Mouse (Mus musculus) right cerebral cortex, adult 2 months (tissue): ENCODE measurements around the gene Gm20388.
A peak's percentile ranks its signal among the peaks of the same experiment; 100 is the strongest.

Source experiments
- DNase-seq, 2 experiments: peaks; one replicate each; pipeline ENCODE4 v3.0.0; 2021 to 2022; ENCODE audit warnings: low spot score in 2 of 2

Gm20388 gene

DNA sequence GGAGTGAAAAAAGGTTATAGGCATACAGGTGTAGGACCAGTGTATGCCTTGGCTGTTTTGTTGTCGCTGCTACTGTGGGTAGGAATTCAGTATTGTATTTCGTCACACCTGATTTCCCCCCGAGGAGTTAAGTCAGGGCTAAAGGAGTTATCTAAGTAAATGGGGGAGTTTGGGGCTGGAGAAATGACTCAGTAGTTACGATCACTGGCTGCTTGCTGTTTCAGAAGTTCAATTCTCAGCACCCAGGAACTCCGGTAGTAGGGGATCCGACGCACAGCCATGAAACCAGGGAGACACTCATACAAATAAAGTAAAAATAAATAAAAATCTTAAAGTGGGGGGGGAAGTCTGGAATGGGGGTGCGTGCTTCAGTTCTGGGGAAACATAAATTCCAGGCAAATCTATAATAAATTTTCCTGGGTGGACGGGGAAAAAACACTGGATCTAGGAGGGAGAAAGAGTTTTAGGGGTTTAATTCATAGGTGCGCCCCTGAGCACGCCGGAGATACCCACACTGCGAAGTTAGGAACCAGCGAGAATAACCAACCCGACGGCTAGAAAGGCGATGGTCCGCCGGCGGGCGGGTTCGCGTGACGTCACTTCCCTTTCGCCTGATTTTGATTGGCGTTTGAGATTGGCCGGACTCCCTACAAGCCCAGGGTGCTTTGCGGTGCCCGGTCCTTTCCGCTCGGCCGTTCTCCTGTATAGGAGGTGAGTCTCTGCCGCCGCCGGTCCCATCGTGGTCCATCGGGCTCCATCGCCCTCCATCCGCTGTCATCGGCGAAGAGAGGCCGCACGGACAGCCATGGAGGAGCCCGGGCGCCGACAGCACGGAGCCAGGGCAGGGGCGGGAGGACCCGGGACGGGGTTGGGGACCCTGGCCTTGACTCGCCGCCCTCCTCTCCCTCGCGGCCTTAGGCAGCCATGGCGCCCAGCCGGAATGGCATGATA, 3191.4 kb downstream of the Gm20388 start, which contains the start of gene Rpl13:
TSS of gene Rpl13 (plus strand) at position 616 of the 951 bp plus-strand sequence.
- peak; percentile 97 to 99 for DNase-seq

DNA sequence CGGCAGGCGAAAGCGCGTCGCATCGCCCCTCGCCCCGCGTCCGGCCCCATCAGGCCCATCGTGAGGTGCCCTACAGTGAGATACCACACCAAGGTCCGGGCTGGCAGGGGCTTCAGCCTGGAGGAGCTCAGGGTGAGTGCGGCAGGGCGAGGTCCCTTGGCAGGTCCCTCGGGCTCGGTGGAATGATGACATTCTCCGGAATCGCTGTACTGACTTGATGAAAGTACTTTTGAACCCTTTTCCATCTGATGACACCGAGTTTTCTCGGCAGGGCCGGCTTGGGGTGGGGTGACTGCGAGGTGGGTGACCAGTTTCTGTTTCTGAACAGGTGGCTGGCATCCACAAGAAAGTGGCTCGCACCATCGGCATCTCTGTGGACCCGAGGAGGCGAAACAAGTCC, 3192.2 kb downstream of the Gm20388 start:
- peak in 1 of 2 experiments; percentile 16 for DNase-seq

DNA sequence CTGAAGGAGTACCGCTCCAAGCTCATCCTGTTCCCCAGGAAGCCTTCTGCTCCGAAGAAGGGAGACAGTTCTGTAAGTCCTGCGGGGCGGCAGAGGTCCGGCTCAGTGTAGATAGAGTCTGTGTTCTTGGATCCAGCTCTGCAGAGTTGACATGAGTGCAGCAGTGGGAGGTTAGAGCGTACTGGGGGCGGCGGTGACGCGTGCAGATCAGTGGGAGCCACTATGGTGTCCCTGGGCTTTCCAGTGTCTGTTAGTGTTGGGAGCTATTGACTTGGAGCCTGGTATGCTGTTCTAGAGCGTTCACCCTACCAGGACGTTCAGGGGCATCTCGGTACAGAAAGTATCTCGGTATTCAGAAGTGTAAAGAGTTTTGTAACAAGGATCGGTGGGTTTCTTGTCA, 3192.6 kb downstream of the Gm20388 start:
- no peak for DNase-seq

DNA sequence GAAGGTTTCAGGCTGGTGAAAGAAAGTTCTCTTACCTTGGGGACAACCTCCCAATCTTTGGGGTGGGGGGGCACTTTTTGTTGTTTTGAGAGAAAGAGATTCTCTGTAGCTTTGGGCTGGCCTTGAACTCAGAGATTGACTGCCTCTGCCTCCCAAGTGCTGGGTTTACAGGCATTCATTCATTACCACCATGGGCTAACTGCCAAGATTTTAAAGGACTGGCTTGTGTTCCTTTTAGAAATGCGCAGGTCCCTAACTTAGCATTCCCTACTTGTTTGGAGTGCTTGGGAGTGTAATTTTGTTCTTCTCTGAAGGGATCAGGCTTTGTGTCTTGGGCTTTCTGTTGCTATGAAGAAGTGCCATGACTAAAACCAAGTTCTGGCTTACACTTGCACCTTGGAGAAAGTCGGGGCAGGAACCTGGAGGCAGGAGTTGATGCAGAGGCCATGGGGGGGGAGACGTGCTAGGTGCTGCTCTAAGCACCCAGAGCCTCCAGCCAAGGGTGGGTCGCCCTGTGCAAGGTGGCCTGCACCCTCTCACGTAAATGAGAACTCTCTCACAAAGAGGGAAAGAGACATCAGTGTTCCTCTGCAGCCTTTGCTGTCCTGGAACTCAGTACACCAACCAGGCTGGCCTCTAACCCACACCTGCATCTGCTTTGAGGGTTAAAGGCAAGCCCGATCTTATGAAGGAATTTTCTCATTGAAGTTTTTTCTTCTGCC, 3193.6 kb downstream of the Gm20388 start:
- no peak for DNase-seq

DNA sequence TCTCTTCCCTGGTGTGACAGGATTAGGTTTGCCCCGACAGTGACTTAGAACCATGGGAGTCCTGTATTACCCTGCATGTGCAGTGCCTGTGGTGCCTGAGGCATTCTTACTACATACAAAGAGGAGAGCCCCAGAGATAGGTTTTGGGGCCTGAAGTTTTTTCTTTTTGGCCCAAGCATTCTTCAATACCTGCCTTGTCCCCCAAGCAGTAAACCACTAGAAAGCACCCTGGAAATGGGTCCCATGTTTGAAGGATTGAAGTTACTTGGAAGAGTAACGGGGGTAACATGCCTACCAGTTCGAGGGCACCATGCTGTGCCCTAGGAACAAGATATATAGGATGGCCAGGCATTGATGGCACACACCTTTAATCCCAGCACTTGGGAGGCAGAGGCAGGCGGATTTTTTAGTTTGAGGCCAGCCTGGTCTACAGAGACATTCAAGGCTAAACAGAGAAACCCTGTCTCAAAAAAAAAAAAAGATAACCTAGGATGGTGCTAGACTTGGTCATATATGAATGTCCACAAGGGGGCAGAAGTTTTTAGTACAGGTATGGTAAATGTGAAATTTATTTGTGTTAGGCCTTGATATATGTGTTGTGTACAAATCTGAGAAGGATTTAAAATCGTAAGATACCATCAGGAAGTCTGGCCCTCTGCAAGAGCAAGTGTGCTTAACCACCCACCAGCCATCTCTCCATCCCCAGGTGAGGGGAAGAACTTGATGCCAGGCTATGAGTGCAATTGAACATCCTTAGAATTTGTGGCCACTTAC, 3195.1 kb downstream of the Gm20388 start:
- DNase-seq, result no peak

DNA sequence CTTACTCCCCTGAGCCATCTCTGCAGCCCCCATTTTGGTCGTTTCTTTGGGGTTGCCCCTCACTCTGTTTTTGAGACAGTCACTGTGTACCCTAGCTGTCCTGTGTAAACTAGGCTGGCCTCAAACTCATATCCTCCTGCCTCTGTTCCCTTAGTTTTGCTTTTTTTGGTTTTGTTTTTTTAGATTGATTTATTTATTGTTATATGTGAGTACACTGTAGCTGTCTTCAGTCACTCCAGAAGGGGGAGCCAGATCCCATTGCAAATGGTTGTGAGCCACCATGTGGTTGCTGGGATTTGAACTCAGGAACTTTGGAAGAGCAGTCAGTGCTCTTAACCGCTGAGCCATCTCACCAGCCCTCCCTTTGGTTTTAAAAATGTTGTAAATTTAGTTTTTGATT, 3195.9 kb downstream of the Gm20388 start:
- DNase-seq, result no peak

DNA sequence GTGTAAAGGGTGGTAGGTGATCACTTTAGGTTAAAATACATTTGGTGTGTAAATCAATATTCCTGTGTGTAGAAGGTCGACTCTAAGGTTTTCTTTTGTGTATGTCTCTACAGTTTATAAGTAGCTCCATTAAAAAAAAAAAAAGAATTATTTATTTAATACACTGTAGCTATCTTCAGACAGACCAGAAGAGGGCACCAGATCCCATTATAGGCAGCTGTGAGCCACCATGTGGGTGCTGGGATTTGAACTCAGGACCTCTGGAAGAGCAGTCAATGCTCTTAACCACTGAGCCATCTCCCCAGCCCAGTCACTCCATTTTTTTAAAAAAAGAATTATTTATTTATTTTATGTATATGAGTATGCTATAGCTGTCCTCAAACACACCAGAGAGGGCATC, 3197.4 kb downstream of the Gm20388 start:
- no peak for DNase-seq

DNA sequence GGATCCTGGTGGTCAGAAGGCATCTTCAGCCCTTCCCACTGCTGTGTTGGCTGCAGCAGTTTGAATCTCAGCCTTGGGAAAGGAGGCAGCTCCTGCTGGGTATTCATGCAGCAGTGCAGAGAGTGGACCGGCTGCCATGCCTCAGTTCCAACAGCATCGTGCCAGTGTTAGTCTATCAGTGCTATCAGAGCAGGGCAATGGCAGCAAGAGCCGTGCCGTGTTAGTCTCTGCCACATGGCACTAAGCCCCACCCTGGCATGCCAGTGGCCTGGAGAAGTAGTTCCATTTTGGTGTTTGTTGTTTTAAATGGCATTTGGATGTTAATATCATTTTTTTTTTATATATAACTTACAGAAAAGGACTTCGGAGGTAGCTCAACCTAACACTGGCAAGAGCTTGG, 3198.3 kb downstream of the Gm20388 start:
- no peak for DNase-seq

DNA sequence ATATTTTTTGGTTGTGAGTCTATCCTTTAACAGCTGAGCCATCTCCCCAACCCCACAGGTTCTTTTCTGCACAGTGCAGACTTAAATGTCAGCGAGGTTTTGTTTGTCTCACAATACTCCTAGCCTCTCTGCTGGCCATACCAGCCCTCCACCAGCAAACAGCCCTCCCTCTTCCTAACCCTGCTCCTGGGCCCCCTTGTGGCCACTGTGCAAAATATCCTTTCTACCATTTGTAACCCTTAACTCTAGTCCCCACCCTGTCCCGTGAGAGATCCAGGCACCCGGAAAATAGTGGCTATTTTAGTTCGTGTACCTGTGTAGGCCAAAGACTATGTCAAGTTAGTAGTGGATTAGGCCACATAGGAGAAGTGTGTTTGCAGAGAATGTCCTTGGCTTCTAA, 3200.0 kb downstream of the Gm20388 start:
- DNase-seq, result no peak

DNA sequence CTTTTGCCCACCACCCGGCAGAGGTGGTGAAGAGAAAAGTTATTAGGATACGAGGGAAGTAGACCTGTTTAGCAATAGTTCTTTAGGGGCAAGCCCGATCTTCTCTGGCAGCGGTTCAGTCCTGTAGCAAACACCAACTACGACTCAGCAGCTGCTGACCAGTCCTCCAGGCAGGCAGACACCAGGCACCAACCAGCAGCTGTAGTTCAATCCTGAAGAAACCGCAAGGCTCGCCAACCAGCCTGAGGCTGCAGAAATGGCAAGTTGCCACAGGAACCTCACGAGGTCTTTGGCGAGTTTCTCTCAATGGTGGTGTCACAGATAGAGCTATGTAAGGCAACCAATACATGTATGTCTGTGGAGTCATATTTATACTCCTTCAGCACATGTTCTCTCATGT, 3202.3 kb downstream of the Gm20388 start:
- DNase-seq, result no peak

DNA sequence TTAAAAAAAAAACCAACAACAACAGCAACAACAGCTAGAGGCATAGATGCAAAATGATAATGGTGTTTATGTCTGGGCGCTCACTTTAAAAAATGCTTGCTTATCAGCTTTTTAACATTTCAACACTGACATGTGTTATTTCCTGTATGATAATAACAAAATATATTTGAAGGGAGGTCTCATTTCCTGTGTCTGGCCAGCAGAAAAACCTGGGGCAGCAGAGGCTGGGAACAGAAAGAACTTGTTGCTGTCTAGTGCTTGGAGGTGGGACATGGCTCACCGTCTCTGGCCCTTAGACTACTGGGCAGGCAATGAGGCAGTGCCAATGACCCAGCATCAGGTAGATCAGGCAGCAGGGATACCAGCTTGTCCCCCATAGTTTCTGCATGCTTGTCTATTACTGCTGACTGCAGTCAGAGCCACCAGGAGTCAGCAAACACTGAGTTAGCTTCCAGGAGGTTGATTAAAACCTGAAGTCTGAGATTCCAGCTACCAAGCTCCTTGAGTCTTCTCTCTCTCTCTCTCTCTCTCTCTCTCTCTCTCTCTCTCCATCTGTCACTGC, 3203.3 kb downstream of the Gm20388 start:
- no peak for DNase-seq

DNA sequence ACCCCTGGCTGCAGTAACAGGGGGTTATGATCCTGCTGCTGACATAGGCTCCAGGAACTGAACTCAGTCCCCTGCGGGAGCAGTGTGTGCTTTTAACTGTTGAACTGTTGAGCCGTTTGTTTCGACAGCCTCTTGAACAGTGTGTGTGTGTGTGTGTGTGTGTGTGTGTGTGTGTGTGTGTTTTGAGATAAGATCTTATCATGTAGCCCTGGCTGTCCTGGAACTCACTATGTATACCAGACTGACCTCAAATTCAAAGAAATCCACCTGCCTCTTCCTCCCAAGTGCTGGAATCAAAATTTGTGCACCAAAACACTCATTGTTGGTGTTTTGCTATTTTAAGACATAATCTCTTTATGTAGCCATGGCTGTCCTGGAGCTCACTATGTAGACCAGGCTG, 3204.0 kb downstream of the Gm20388 start:
- no peak for DNase-seq

DNA sequence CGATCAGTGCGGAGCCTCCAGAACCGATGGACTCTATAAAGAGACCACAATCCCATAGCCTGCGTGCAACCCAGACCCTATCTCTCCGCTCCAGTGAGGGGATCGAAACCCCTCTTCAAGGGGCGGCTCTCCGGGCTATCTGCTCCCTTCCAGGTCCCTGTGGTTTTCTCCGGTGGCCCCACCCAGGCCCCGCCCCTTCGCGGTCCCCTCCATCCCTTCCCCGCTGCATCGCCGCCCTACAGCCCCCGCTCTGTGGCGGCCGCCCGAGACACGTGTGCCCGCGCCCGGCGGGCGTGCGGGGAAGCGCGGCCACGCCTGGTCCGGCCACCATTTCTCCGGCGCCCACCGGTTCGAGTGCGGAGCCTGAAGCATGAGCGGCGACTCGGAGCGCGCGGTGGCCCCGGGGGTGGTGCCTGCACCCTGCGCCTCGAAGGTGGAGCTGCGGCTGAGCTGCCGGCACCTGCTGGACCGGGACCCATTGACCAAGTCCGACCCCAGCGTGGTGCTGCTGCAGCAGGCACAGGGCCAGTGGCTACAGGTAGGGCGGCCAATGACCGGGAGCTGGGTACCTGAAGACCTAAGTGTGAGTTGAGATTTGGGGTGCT, 3206.6 kb downstream of the Gm20388 start, which contains the start of gene Cpne7:
TSS of gene Cpne7 (plus strand) at position 248 of the 605 bp plus-strand sequence.
- DNase-seq, result no peak

DNA sequence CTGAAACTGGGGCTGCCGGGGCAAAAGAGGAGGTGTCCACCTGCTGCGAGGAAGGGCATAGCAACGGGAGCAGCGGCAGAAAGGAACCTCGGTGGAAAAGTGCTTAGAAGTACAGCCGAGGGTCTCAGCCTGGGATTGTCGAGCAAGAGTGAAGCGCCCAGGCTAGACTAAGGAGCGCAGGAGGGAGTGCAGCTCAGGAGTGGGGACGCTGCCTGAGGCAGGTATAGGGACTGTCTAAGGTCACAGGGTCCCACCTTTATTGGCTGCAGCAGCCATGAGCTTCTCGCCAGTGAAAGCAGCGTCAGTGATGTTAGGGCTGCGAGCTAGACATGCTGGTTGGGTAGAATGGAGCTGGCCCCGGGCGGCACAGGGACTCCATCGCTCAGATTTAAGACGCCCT, 3207.1 kb downstream of the Gm20388 start:
- no peak for DNase-seq

DNA sequence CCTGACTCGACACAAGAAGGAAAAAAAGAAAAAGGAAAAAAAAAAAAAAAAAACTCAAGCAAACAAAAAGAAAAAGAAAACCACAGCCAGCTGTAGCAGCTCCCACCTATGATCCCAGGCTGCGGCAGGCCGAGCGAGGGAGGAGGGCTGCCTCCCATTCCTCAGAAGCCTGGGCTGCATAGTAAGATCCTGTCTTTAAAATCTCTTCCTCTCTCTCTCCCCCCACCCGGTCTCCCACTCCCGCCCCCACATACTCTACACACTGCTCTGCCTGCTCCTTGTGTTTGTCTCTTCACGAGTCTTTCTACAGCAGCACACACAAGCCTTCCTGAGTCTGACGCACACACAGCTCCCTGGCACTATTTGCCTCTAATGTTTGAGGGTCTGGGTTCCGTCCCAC, 3211.4 kb downstream of the Gm20388 start:
- DNase-seq, result no peak

DNA sequence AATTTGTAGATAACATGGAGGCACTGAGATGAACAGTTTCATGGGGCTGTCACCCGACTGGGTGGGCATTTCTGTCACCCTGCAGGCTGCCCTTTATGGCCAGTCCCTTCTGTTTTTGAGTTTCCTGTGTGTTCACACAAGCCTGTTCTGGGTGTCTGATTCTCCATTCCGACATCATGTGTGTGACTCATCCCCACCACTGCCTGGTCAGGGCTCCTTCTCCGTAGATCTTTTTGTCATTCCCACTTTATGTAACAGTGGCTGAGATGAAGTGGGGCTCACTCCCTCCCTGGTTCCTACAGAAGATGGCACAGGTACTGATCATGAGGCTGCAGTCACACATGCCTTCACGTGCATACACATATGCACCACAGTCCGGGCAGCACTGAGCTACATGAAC, 3212.0 kb downstream of the Gm20388 start:
- no peak for DNase-seq

DNA sequence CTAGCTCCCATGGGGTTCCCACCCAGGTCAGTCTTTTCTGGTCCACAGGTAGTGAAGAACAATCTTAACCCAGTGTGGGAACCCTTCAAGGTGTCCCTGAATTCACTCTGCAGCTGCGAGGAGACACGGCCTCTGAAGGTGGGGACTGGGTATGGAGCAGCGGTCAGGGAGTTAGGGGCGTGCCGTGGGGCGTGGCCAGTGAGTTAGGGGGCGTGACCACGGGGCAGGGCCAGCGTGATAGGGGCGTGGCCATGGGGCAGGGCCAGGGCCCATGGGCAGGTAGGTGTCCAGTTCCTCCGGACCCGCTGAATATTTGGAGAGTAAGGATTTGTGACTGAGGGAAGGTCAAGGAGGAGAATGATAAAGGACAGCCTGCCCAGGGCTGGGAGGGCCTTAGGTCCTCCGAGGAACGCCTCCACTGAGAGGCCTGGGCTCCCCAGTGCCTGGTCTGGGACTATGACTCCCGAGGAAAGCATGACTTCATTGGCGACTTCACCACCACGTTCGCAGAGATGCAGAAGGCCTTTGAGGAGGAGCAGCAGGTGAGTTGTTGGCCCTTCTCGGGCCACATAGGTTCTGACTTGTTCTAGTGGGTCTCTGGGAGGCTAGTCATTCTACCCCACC, 3215.7 kb downstream of the Gm20388 start:
- DNase-seq, result no peak

DNA sequence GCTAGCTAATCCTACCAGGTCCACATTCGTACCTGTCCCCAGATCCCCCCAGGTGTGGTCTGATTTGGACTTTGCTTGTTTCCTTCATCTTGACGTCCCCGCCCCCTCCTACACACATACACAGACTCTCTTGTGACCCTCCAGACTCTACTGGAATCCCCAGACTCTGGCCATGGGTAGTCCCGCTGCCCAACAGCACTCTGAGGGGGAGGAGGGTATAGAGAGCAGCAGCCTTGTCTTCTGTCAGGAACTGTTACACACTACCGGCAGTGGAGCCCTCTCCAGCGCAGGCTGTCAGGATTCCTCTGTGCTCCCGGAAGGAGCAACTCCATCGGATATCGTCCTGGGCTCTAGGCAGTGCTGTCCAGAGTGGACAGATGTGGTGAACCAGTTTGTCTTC, 3220.4 kb downstream of the Gm20388 start:
- no peak for DNase-seq

DNA sequence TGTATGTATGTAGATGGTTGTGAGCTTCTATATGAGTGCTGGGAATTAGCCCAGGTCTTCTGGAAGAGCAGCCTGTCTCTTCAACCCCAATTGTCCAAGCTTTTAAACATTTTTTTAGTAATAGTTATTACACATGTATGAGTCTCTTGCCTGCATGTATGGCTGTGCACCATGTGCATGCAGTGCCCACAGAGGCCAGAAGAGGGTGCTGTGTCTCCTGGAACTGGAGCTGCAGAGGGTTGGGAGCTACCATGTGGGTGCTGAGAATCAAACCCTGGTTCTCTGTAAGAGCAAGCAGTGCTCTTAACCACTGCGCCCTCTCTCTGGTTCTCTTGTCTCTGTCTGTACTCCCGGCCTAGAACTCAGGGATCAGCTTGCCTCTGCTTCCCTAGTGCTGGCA, 3222.3 kb downstream of the Gm20388 start:
- no peak for DNase-seq

DNA sequence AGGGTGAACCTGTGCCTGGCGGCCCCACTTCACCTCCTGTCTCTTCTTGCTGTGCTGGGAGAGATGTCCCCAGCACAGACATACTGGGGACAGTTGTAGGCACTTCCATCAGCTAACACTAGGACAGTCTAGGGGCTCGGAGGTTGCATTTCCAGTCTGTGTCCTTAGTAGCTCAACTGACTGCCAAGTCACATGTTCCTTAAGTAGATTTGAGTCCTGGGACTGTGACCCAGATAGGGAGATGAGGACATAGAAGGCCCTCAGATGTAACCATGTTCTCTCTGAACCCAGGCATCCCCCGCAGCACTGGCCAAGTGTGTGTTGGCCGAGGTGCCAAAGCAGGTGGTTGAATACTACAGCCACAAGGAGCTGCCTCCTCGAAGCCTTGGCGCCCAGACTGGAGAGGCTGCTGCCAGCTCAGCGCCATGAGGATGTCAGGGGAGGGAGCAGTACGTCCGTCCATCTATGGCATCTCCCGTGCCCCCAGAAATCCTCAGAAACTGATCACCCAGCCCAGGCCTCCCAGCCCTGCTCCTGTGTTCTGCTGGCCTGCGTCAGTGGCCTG, 3223.6 kb downstream of the Gm20388 start:
- DNase-seq, result no peak
